24 mouse cellular contexts compared by ENCODE assay signal in genomic region chr12:54194159-54194558, GRCm38 (mm10). TPM values are rescaled to one million over a fixed set of nuclear protein-coding genes. Genes with fewer than 3 reads are reported as not detected.
DNase-seq lines count a peak whose midpoint lies in the region; ATAC-seq and TF ChIP-seq lines count a peak whose summit lies in the region.
"Had no signal": no experiment of that assay in that cellular context is flagged by ENCODE, and none has a peak within 500 bp of the region (broad histone marks: within the 10 kb centered on the region; RNA-seq: fewer than 3 reads in every experiment).

No protein-coding gene starts in this region.

- H3ac ChIP-seq in myocyte (ENCODE audit: control insufficient read depth, insufficient read length), result no peak overlapping the region

- H3K9ac ChIP-seq in forebrain, embryonic 14.5 days (ENCODE audit: low read length), result no peak overlapping the region
- H3K9ac ChIP-seq in forebrain, postnatal 0 days, result no peak overlapping the region
- no peak overlapping the region for H3K9ac ChIP-seq in midbrain, embryonic 11.5 days (ENCODE audit: low read length)
- H3K9ac ChIP-seq: intestine, embryonic 15.5 days; liver, embryonic 15.5 days; lung, embryonic 15.5 days; midbrain, embryonic 12.5 days had no signal

- WGBS in forebrain, embryonic 14.5 days, result 2% methylated on average over 5 of the region's 5 CpGs
- 10% methylated on average over 5 of the region's 5 CpGs for WGBS in forebrain, postnatal 0 days
- WGBS in midbrain, embryonic 10.5 days, result 15% methylated on average over 5 of the region's 5 CpGs
- 18% methylated on average over 5 of the region's 5 CpGs for WGBS in midbrain, embryonic 11.5 days

- TF ChIP-seq POLR2A in myocyte (IDR thresholded peaks at IDR 0.05; ENCODE audit: insufficient read length, low read depth), result no peak

- ATAC-seq in forebrain, embryonic 14.5 days, result no peak
- ATAC-seq in forebrain, postnatal 0 days, result no peak
- ATAC-seq in midbrain, embryonic 11.5 days (ENCODE audit: low FRiP score), result no peak
- ATAC-seq: activated CD4-positive, CD25-positive, alpha-beta regulatory T cell, adult 4 months; intestine, embryonic 15.5 days had no signal

- no peak overlapping the region for H3K27ac ChIP-seq in forebrain, embryonic 14.5 days (ENCODE audit: low read depth, low read length)
- H3K27ac ChIP-seq in forebrain, postnatal 0 days (ENCODE audit: low read depth, low read length), result no peak overlapping the region
- 0 out of 2 replicates have a peak overlapping the region, but pooled peaks have one; percentile 23 for H3K27ac ChIP-seq in midbrain, embryonic 10.5 days (replicated peaks)
- H3K27ac ChIP-seq in midbrain, embryonic 11.5 days (ENCODE audit: low read depth, low read length), result no peak overlapping the region
- H3K27ac ChIP-seq: liver, embryonic 15.5 days; midbrain, embryonic 12.5 days had no signal

- no peak overlapping the region for H3K4me2 ChIP-seq in forebrain, embryonic 14.5 days (ENCODE audit: low read length)
- H3K4me2 ChIP-seq in forebrain, postnatal 0 days (ENCODE audit: low read depth), result no peak overlapping the region
- no peak overlapping the region for H3K4me2 ChIP-seq in midbrain, embryonic 11.5 days
- H3K4me2 ChIP-seq in myocyte (ENCODE audit: low read depth), result peak overlapping the region; percentile 31
- H3K4me2 ChIP-seq: liver, embryonic 15.5 days; lung, embryonic 15.5 days; midbrain, embryonic 12.5 days had no signal

- H3K4me3 ChIP-seq in forebrain, embryonic 14.5 days (ENCODE audit: low read depth, low read length), result no peak overlapping the region
- H3K4me3 ChIP-seq in forebrain, postnatal 0 days (ENCODE audit: low read depth, low read length), result no peak overlapping the region
- no peak overlapping the region for H3K4me3 ChIP-seq in midbrain, embryonic 10.5 days
- no peak overlapping the region for H3K4me3 ChIP-seq in midbrain, embryonic 11.5 days (ENCODE audit: low read depth, low read length)
- no peak overlapping the region for H3K4me3 ChIP-seq in myocyte
- H3K4me3 ChIP-seq: heart, embryonic 10.5 days; intestine, embryonic 15.5 days; limb, embryonic 10.5 days; liver, embryonic 15.5 days; lung, embryonic 15.5 days; midbrain, embryonic 12.5 days had no signal

- H3K9me3 ChIP-seq in forebrain, embryonic 14.5 days (replicated peaks; ENCODE audit: control insufficient read depth, low read length), result no peaks in the 10 kb centered on the region
- no peaks in the 10 kb centered on the region for H3K9me3 ChIP-seq in forebrain, postnatal 0 days (ENCODE audit: low read length)
- no peaks in the 10 kb centered on the region for H3K9me3 ChIP-seq in midbrain, embryonic 10.5 days (replicated peaks)
- no peaks in the 10 kb centered on the region for H3K9me3 ChIP-seq in midbrain, embryonic 11.5 days (ENCODE audit: control insufficient read depth, low read length)
- H3K9me3 ChIP-seq: heart, embryonic 10.5 days; intestine, embryonic 15.5 days; limb, embryonic 10.5 days; liver, embryonic 15.5 days; lung, embryonic 15.5 days had no signal

- H3K4me1 ChIP-seq in forebrain, embryonic 14.5 days (ENCODE audit: control insufficient read depth, insufficient read depth, low read length), result peaks cover 55% of the 10 kb centered on the region
- H3K4me1 ChIP-seq in forebrain, postnatal 0 days (ENCODE audit: insufficient read depth), result peaks cover 19% of the 10 kb centered on the region
- H3K4me1 ChIP-seq in midbrain, embryonic 10.5 days, result peaks cover 56% of the 10 kb centered on the region
- peaks cover 25% of the 10 kb centered on the region for H3K4me1 ChIP-seq in midbrain, embryonic 11.5 days (ENCODE audit: control insufficient read depth, insufficient read depth, low read length)

- no peaks in the 10 kb centered on the region for H3K27me3 ChIP-seq in forebrain, embryonic 14.5 days (replicated peaks; ENCODE audit: control insufficient read depth, insufficient read depth, low read length)
- H3K27me3 ChIP-seq in forebrain, postnatal 0 days (ENCODE audit: insufficient read depth, low read length), result no peaks in the 10 kb centered on the region; the same call in 1 of the 2 replicates
- peaks cover 19% of the 10 kb centered on the region for H3K27me3 ChIP-seq in midbrain, embryonic 10.5 days (ENCODE audit: low read depth, poor library complexity, severe bottlenecking)
- H3K27me3 ChIP-seq in midbrain, embryonic 11.5 days (ENCODE audit: control insufficient read depth, insufficient read depth, low read length), result no peaks in the 10 kb centered on the region
- H3K27me3 ChIP-seq in myocyte (ENCODE audit: control insufficient read depth, insufficient read depth, insufficient read length), result no peaks in the 10 kb centered on the region
- H3K27me3 ChIP-seq: intestine, embryonic 15.5 days; lung, embryonic 15.5 days had no signal

- H3K36me3 ChIP-seq in forebrain, embryonic 14.5 days (ENCODE audit: control insufficient read depth, insufficient read depth, low read length), result no peaks in the 10 kb centered on the region
- H3K36me3 ChIP-seq in forebrain, postnatal 0 days (ENCODE audit: insufficient read depth), result no peaks in the 10 kb centered on the region
- H3K36me3 ChIP-seq in midbrain, embryonic 10.5 days, result no peaks in the 10 kb centered on the region
- no peaks in the 10 kb centered on the region for H3K36me3 ChIP-seq in midbrain, embryonic 11.5 days (ENCODE audit: control insufficient read depth, insufficient read depth, low read length)
- peaks cover 13% of the 10 kb centered on the region for H3K36me3 ChIP-seq in myocyte (ENCODE audit: control insufficient read depth, insufficient read depth)
- H3K36me3 ChIP-seq: heart, embryonic 10.5 days; intestine, embryonic 15.5 days; limb, embryonic 10.5 days; liver, embryonic 15.5 days; lung, embryonic 15.5 days; midbrain, embryonic 12.5 days had no signal

- peak; percentile 68 for DNase-seq in forebrain, embryonic 14.5 days (ENCODE audit: low spot score)
- DNase-seq in forebrain, postnatal 0 days, result no peak
- no peak for DNase-seq in midbrain, embryonic 10.5 days (ENCODE audit: low spot score)
- DNase-seq in midbrain, embryonic 11.5 days (ENCODE audit: low spot score, missing footprints), result no peak
- no peak for DNase-seq in gastrocnemius, postnatal 36 days
- DNase-seq in lung, postnatal 10 days, result no peak
- DNase-seq: adrenal gland, adult 8-10 months; cerebellum, adult 18-20 months; cerebellum, postnatal 25 days; kidney, adult 8-10 months; kidney, postnatal 14 days; liver; lung, postnatal 4 days; right cerebral cortex, postnatal 25 days; spleen, adult 18-20 months; thymus, postnatal 14 days had no signal

- intact Hi-C loops in gastrocnemius, postnatal 36 days (cut with DNase I), result loop anchor here (5.0 kb wide), 1 partner anchor 298 kb away; no protein-coding TSS in a partner anchor

- no peak for TF ChIP-seq CTCF in forebrain, postnatal 0 days (IDR thresholded peaks at IDR 0.05; ENCODE audit: low read depth)

- H3K79me2 ChIP-seq in myocyte (ENCODE audit: control insufficient read depth, insufficient read depth), result peaks cover 96% of the 10 kb centered on the region

TF ChIP-seq in myocyte, 11 proteins besides CTCF, POLR2A, EP300 and RAD21:
- TF ChIP-seq E2F4 (IDR thresholded peaks at IDR 0.05; ENCODE audit: insufficient read depth), result no peak
- TF ChIP-seq TCF12 (IDR thresholded peaks at IDR 0.05; ENCODE audit: insufficient read depth, poor library complexity, severe bottlenecking), result no peak
- TF ChIP-seq MYOG (IDR thresholded peaks at IDR 0.05; ENCODE audit: control insufficient read depth in 1 of 3, insufficient read depth in 1 of 3, insufficient read length in 2 of 3, low read depth in 2 of 3), result no peak
- no peak for TF ChIP-seq REST (IDR thresholded peaks at IDR 0.05; ENCODE audit: insufficient read depth, insufficient read length)
- no peak for TF ChIP-seq MYOD1 (IDR thresholded peaks at IDR 0.05; ENCODE audit: control insufficient read depth in 1 of 3, insufficient read length in 2 of 3, low read depth in 2 of 3)
- no peak for TF ChIP-seq CEBPB (IDR thresholded peaks at IDR 0.05; ENCODE audit: insufficient read depth, poor library complexity, severe bottlenecking)
- no peak for TF ChIP-seq USF1 (IDR thresholded peaks at IDR 0.05; ENCODE audit: low read depth)
- TF ChIP-seq SRF (IDR thresholded peaks at IDR 0.05; ENCODE audit: control insufficient read depth, insufficient read length, low read depth), result no peak
- TF ChIP-seq TCF3 (IDR thresholded peaks at IDR 0.05; ENCODE audit: insufficient read length, low read depth), result no peak
- TF ChIP-seq MAX (IDR thresholded peaks at IDR 0.05; ENCODE audit: low read depth), result no peak
- no peak for TF ChIP-seq POLR2AphosphoS2 (IDR thresholded peaks at IDR 0.05; ENCODE audit: insufficient read length, low read depth)

RNA-seq across cellular contexts. Expression of gene Egln3, which starts 9.5 kb away (rescaled TPM):
- 5.9 and 6.3 TPM in 2 replicates for polyA plus RNA-seq in forebrain, embryonic 14.5 days (2014; fragmentation: Nextera tagmentation; extraction: Ambion mirVana)
- total RNA-seq in forebrain, postnatal 0 days (2014; rRNA removed), result 8.6 and 11.8 TPM in 2 replicates
- 5.2 and 5.6 TPM in 2 replicates for polyA plus RNA-seq in forebrain, postnatal 0 days (2015; fragmentation: Nextera tagmentation; extraction: Ambion mirVana)
- polyA plus RNA-seq in midbrain, embryonic 10.5 days (2016; fragmentation: Nextera tagmentation; extraction: Ambion mirVana), result 2.7 and 3.5 TPM in 2 replicates
- polyA plus RNA-seq in midbrain, embryonic 11.5 days (2014; fragmentation: Nextera tagmentation; extraction: Ambion mirVana), result 3.7 and 3.8 TPM in 2 replicates
- 130 TPM for polyA plus RNA-seq in myocyte (2012; fragmentation: generic; extraction: Trizol)
- total RNA-seq in gastrocnemius, postnatal 36 days (2021), result 10 to 100 TPM; 17.1 to 32.7 TPM

Comparison
In these comparisons a context has a peak if more than half of its experiments do, and no peak if none do; other contexts are left out.
1. RNA of gene Egln3, which starts 9.5 kb away (polyA plus RNA-seq): 130 TPM in myocyte (single experiment); 5.9 to 6.3 TPM in forebrain, embryonic 14.5 days, 5.2 to 5.6 TPM in forebrain, postnatal 0 days, 3.7 to 3.8 TPM in midbrain, embryonic 11.5 days and 2.7 to 3.5 TPM in midbrain, embryonic 10.5 days; every median in the first group is over 10 times any median in the second.